Mouse (Mus musculus): Measurements from ENCODE around the gene Syngr4.
"Not testable (repeated sequence)": the region's sequence is repeated elsewhere in the genome, so short reads cannot be mapped to it uniquely, and the experiment has no call there.

The Syngr4 gene

GRCm38 (mm10) chr7:45896517-45897257 lies at the start of gene Syngr4, which contains the start of gene Tmem143:
Syngr4 (minus strand) TSS chr7:45896714.
Tmem143 (plus strand) TSS chr7:45896941.
- DNase-seq (ENCODE audit: extremely low spot score, low spot score) = peak; percentile 94

DNA sequence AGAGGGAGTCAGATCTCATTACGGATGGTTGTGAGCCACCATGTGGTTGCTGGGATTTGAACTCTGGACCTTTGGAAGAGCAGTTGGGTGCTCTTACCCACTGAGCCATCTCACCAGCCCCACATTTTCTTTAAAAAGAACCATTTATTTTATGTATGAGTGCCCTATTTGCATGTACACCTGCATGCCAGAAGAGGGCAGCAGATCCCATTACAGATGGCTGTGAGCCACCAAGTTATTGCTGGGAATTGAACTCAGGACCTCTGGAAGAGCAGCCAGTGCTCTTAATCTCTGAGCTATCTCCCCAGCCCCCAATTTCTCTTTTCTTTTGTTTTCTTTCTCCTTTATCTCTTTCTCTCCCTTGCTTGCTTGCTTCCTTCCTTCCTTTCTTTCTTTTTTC lies 46.8 kb upstream of the Syngr4 start:
- not testable (repeated sequence) for DNase-seq (ENCODE audit: extremely low spot score, low spot score)

GRCm38 (mm10) chr7:45941986-45942385 lies 45.5 kb upstream of the Syngr4 start:
- no peak for DNase-seq (ENCODE audit: extremely low spot score, low spot score)

- no peak for DNase-seq (ENCODE audit: extremely low spot score, low spot score)
Measured at GRCm38 (mm10) chr7:45939836-45940235, 43.3 kb upstream of the Syngr4 start.

DNA sequence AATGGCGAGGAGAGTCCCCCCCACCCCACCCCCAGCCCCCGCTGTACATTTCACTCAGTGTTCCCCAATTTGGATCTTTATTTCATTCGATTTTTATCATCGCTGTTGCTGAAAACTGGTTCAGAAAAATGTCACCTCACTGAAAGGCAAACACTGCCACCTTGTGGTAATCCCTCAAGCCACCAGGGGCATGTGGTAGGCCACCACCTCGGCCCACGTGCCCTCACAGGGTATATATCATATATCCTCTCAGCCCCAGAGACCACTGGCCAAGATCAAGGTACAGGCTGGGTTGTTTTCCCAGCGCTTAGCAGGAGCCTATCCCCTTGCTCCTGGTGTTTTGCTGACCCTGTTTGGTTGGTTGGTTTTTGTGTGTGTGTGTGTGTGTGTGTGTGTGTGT lies 38.6 kb upstream of the Syngr4 start:
- peak; percentile 57 for DNase-seq (ENCODE audit: extremely low spot score, low spot score)

DNA sequence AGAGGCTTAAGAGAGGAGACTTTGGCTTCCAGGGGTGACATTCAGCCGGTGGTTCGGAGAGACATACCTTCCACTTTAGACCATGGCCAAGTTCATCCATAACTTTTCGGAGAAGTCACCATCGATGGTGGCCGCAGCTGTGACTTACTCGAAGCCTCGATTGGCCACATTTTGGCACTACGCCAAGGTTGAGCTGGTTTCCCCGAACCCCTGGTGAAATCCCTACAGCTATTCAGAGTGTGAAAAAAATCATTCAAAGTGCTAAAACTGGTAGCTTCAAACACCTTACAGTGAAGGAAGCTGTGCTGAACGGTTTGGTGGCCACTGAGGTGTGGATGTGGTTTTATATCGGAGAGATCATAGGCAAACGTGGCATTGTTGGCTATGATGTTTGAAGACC lies 37.3 kb upstream of the Syngr4 start:
- DNase-seq (ENCODE audit: extremely low spot score, low spot score) = not testable (repeated sequence)

- DNase-seq (ENCODE audit: extremely low spot score, low spot score) = no peak
Measured at GRCm38 (mm10) chr7:45929688-45930087, 33.2 kb upstream of the Syngr4 start.

DNA sequence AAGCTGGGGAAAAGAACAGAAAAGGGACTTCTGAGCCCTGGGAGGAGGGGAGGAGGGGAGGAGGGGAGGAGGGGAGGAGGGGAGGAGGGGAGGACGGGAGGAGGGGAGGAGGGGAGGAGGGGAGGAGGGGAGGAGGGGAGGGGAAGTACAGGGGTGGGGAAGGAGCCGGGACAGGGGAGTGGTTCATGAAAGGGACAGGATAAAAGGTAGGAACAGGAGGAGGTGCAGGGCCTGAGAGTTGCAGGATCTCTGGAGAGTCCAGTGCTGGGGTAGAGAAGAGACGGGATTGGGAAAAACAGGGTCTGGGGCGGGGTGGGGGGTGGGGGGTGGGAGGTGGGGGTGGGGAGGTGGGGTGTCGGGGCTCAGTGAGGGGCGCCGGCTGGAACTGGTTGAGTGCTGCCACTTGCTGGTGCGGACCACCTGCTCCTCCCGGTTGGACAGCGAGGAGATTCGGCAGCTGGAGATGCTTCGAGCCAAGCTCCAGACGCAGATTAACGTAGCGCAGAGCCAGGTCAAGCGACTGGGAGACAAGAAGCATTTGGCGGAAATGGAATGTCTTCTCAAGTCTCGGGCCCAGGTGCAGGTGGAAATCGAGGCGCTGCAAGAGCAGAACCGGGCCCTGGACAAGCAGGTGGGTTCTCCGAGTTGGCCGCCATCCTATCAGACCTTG lies 32.2 kb upstream of the Syngr4 start:
- no peak for DNase-seq (ENCODE audit: extremely low spot score, low spot score)

DNA sequence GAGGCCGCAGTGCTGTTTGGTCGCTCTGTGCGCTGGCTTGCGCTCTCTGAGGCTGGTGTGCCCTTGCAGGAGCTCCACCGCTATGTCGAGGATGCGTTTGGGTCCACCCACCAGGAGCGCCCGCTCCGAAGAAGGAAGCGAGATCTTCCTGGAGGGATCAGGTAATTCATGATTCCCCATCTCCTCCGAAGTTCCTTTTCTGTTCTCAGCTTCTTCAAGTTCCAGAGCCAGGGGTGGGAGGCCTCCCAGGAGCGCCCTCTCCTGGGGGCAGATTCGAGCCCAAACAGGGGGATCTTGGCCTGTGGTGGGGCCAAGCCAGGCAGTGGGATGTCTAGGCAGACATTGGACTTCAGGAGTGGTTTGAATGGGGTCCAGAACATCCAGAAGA lies 27.9 kb upstream of the Syngr4 start:
- DNase-seq (ENCODE audit: extremely low spot score, low spot score) = peak; percentile 44

- peak; percentile 62 for DNase-seq (ENCODE audit: extremely low spot score, low spot score)
Measured at GRCm38 (mm10) chr7:45923762-45924428, 27.4 kb upstream of the Syngr4 start, which contains the start of gene Ccdc114. Ccdc114 (plus strand) TSS chr7:45924072.

DNA sequence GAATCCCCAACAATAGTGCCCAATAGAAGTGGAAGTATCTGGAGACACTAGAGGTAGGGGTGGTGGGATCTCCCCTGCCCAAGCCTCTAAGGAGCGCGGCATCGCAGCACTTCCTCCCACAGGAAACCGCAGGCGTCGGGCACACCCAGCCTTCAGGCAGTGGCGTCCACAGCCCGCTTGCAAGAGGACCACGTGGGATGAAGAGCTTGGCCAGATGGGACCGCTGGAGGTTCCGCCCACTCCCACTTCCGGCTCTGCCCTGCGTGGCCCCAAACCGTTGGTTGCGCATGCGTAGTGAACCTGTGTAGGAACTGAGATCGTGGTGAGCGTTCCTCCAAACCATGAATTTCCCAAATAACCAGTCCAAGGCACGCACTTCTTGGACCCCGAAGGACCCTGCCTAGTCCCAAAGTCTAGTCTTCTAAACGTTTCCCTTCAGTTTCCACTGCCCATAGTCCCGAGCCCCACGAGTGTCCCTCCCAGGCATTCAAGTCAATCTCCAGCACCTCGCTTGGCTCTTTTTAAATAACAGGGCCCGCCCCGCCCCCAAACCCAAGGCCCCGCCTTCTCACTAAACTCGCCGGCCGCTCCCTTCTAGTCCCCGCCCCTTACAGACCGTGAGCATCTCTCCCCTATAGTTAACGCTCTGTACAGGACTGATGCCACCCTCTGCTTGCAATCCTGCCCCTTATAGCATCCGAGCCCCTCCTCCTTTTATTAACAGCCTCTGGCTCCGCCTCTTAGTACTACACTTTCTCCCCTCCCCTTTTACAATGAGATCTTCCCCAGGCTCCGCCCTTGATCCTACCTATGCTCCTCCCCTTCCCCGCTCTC lies 26.6 kb upstream of the Syngr4 start:
- peak; percentile 93 for DNase-seq (ENCODE audit: extremely low spot score, low spot score)

GRCm38 (mm10) chr7:45921950-45922600 lies 25.6 kb upstream of the Syngr4 start:
- DNase-seq (ENCODE audit: extremely low spot score, low spot score) = no peak

- no peak for DNase-seq (ENCODE audit: extremely low spot score, low spot score)
Measured at GRCm38 (mm10) chr7:45921242-45921621, 24.7 kb upstream of the Syngr4 start, which contains the start of gene Emp3. Emp3 (minus strand) TSS chr7:45921404.

- DNase-seq (ENCODE audit: extremely low spot score, low spot score) = no peak
Measured at GRCm38 (mm10) chr7:45920583-45921241, 24.2 kb upstream of the Syngr4 start.

DNA sequence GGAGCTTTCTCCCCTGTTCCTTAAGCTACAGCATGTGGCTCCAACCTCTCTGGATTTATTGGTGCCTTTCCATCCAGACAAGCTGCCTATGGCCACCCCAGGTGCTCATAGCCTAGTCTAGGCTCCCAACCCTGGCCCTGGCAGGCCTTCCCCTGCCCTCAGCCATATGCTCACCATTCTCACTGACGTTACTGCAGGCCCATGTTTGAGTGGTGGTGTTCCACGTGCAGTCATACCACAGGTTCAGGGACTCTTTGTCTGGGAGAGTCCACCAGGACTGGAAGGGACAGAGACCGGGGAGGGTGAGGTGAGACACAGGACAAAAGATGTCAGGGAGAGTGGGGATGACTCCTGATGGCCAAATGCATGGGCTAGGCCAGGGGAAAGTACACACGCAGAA lies 23.2 kb upstream of the Syngr4 start:
- no peak for DNase-seq (ENCODE audit: extremely low spot score, low spot score)

DNA sequence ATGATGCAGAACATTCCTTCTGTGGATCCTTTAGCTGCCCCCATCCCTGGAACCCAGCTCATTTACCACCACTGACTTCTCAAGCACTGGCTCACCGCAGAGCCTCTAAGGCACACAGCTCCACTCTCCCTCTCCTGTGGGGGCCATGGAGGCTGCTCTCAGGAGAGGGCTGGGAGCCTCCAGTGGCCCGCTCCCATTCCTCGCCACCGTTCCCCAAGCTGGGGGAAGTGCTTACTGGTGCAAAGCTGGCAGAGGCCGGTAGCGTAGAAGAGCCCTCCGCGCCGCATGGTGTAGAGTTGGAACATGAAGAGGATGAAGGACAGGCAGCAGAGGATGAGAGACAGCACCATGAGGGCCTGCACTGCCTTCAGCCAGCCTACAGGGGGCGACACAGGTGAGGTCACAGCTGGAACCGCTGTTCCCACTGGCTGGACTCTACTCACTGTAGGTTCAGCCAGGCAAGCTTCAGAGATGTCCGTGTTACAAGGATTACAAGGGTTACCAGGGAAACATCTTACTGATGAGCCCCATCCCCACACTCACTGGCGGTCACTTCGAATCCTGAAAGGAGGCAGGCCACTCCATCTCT lies 22.7 kb upstream of the Syngr4 start:
- no peak for DNase-seq (ENCODE audit: extremely low spot score, low spot score)

GRCm38 (mm10) chr7:45917926-45918325 lies 21.4 kb upstream of the Syngr4 start:
- DNase-seq (ENCODE audit: extremely low spot score, low spot score) = no peak

GRCm38 (mm10) chr7:45917004-45917704 lies 20.6 kb upstream of the Syngr4 start:
- peak; percentile 74 for DNase-seq (ENCODE audit: extremely low spot score, low spot score)

Measured in neural tube, embryonic 10.5 days (tissue).